Mouse (Mus musculus) heart, embryonic 14.5 days (tissue): ENCODE measurements around the gene Rtn1. TPM values are rescaled to one million over a fixed set of nuclear protein-coding genes. Genes with fewer than 3 reads are reported as not detected.

Source experiments
- ATAC-seq: fragments of 200-750 bp; cut with Nextera tagmentation; 2 replicates; pipeline ENCODE4 v1.8.0; 2017; ENCODE audit warnings: low read depth, moderate TSS enrichment; ENCODE audit not compliant: insufficient number of reproducible peaks, insufficient read depth, low FRiP score
- H3K27ac ChIP-seq, 2 experiments: fragments of 200-500 bp in 1 of 2; fragments of 300-500 bp in 1 of 2; sonication (generic) in 1 of 2; replicated peaks in 1 of 2; 2 replicates each; pipeline ENCODE4 v1.5.1; 2012 to 2014; ENCODE audit warnings: low read depth in 2 of 2, low read length in 2 of 2, control low read depth in 1 of 2, mild to moderate bottlenecking in 1 of 2, mixed read lengths in 1 of 2; ENCODE audit not compliant: control insufficient read depth in 1 of 2, insufficient read depth in 1 of 2
- H3K27me3 ChIP-seq: fragments of 300-500 bp; sonication (generic); 2 replicates; pipeline ENCODE4 v1.6.1; 2014; ENCODE audit warnings: mild to moderate bottlenecking, low read length, control low read depth; ENCODE audit not compliant: control insufficient read depth, insufficient read depth
- H3K36me3 ChIP-seq: fragments of 300-500 bp; sonication (generic); 2 replicates; pipeline ENCODE4 v1.6.1; 2014; ENCODE audit warnings: mild to moderate bottlenecking, control low read depth, low read length, mixed read lengths; ENCODE audit not compliant: control insufficient read depth, insufficient read depth
- H3K4me1 ChIP-seq, 2 experiments: fragments of 200-500 bp in 1 of 2; fragments of 300-500 bp in 1 of 2; sonication (generic) in 1 of 2; 2 replicates each; pipeline ENCODE4 v1.6.1; 2012 to 2014; ENCODE audit warnings: low read length in 2 of 2, control low read depth in 1 of 2, mixed read lengths in 1 of 2; ENCODE audit not compliant: control insufficient read depth in 2 of 2, insufficient read depth in 2 of 2
- H3K4me2 ChIP-seq: fragments of 300-500 bp; sonication (generic); 2 replicates; pipeline ENCODE4 v1.6.1; 2014; ENCODE audit warnings: mild to moderate bottlenecking, low read length
- H3K4me3 ChIP-seq, 2 experiments: fragments of 200-500 bp in 1 of 2; fragments of 300-500 bp in 1 of 2; sonication (generic) in 1 of 2; 2 replicates each; pipeline ENCODE4 v1.5.1; 2012 to 2014; ENCODE audit warnings: low read length in 2 of 2, mild to moderate bottlenecking in 2 of 2, control low read depth in 1 of 2, low read depth in 1 of 2, moderate library complexity in 1 of 2; ENCODE audit not compliant: control insufficient read depth in 1 of 2, insufficient read depth in 1 of 2
- H3K9ac ChIP-seq: fragments of 300-500 bp; sonication (generic); 2 replicates; pipeline ENCODE4 v1.6.1; 2014; ENCODE audit warnings: mild to moderate bottlenecking, low read length
- H3K9me3 ChIP-seq: fragments of 300-500 bp; sonication (generic); 2 replicates; pipeline ENCODE4 v1.6.1; 2016; ENCODE audit warnings: low read length, control low read depth; ENCODE audit not compliant: control insufficient read depth
- WGBS: fragments of 180-500 bp; shearing (Covaris S2); extraction: QIAGEN DNeasy Blood & Tissue Kit; methylation state at CpG from one replicate; pipeline ENCODE4 v1.1.7; 2014; 5-methylcytosine and 5-hydroxymethylcytosine counted together
- polyA plus RNA-seq: library from polyadenylated mRNA; unstranded; fragments of >200 nt; fragmentation: Nextera tagmentation; extraction: Ambion mirVana; gene quantifications from 2 replicates; pipeline ENCODE4 v1.2.1, GENCODE M21; 2014

The Rtn1 gene
- polyA plus RNA-seq, 1 experiment from 2014 or later: 15.1 TPM

GRCm38 (mm10) chr12:72288215-72288614 is 120.6 kb downstream of the Rtn1 start:
- 58% methylated on average over 3 of the region's 3 CpGs for WGBS
- Histone ChIP-seq H3K4me3 (no peak overlapping the region), H3K9me3 (0 out of 2 replicates have a peak, but pooled peaks cover 1% of the 10 kb centered on the region), H3K27ac (no peak overlapping the region), H3K4me2 (no peak overlapping the region), H3K36me3 (no peaks in the 10 kb centered on the region), H3K4me1 (no peaks in the 10 kb centered on the region), H3K9ac (no peak overlapping the region), H3K27me3 (no peaks in the 10 kb centered on the region)
- ATAC-seq: no peak

GRCm38 (mm10) chr12:72287332-72288004 is 121.4 kb downstream of the Rtn1 start:
- H3K4me2 ChIP-seq: no peak overlapping the region
- H3K9ac ChIP-seq: no peak overlapping the region
- 67% methylated on average over 4 of the region's 4 CpGs for WGBS
- H3K36me3 ChIP-seq: no peaks in the 10 kb centered on the region
- H3K9me3 ChIP-seq: no peaks in the 10 kb centered on the region
- no peak for ATAC-seq
- no peak overlapping the region for H3K27ac ChIP-seq
- H3K4me3 ChIP-seq: no peak overlapping the region
- no peaks in the 10 kb centered on the region for H3K4me1 ChIP-seq
- no peaks in the 10 kb centered on the region for H3K27me3 ChIP-seq

GRCm38 (mm10) chr12:72285366-72286345 is 123.2 kb downstream of the Rtn1 start:
- Histone ChIP-seq H3K9ac (no peak overlapping the region), H3K36me3 (no peaks in the 10 kb centered on the region), H3K9me3 (no peaks in the 10 kb centered on the region), H3K27ac (no peak overlapping the region), H3K4me1 (no peaks in the 10 kb centered on the region), H3K27me3 (no peaks in the 10 kb centered on the region), H3K4me2 (no peak overlapping the region), H3K4me3 (no peak overlapping the region)
- ATAC-seq: no peak
- WGBS: 77% methylated on average over 25 of the region's 25 CpGs

- Histone ChIP-seq H3K27me3 (no peaks in the 10 kb centered on the region), H3K4me2 (no peak overlapping the region), H3K9me3 (no peaks in the 10 kb centered on the region), H3K4me3 (no peak overlapping the region), H3K36me3 (no peaks in the 10 kb centered on the region), H3K4me1 (no peaks in the 10 kb centered on the region), H3K27ac (no peak overlapping the region), H3K9ac (no peak overlapping the region)
- WGBS: 80% methylated on average over 7 of the region's 7 CpGs
- no peak for ATAC-seq
These were observed 124.3 kb downstream of the Rtn1 start for GRCm38 (mm10) chr12:72284576-72284975.

GRCm38 (mm10) chr12:72279129-72279875 is 129.6 kb downstream of the Rtn1 start:
- Histone ChIP-seq H3K27ac (no peak overlapping the region), H3K36me3 (no peaks in the 10 kb centered on the region), H3K4me3 (no peak overlapping the region), H3K4me2 (no peak overlapping the region), H3K9ac (no peak overlapping the region), H3K27me3 (no peaks in the 10 kb centered on the region), H3K9me3 (no peaks in the 10 kb centered on the region), H3K4me1 (no peaks in the 10 kb centered on the region)
- 87% methylated on average over 5 of the region's 5 CpGs for WGBS
- ATAC-seq: no peak

- Histone ChIP-seq H3K36me3 (no peaks in the 10 kb centered on the region), H3K27me3 (no peaks in the 10 kb centered on the region), H3K9ac (no peak overlapping the region), H3K9me3 (no peaks in the 10 kb centered on the region), H3K27ac (no peak overlapping the region), H3K4me2 (no peak overlapping the region), H3K4me1 (no peaks in the 10 kb centered on the region), H3K4me3 (no peak overlapping the region)
- WGBS: 62% methylated on average over 13 of the region's 13 CpGs
- no peak for ATAC-seq
These were observed 135.0 kb downstream of the Rtn1 start for GRCm38 (mm10) chr12:72273721-72274414.

- WGBS: 74% methylated on average over 2 of the region's 2 CpGs
These were observed 141.2 kb downstream of the Rtn1 start for GRCm38 (mm10) chr12:72267614-72268013.

More at GRCm38 (mm10) chr12:72267614-72268013, 141.2 kb downstream of the Rtn1 start:
- Histone ChIP-seq H3K4me3 (no peak overlapping the region), H3K27me3 (no peaks in the 10 kb centered on the region), H3K9ac (no peak overlapping the region), H3K4me1 (0 out of 4 replicates have a peak, but pooled peaks cover 0 to 2% of the 10 kb centered on the region in 2 experiments), H3K4me2 (no peak overlapping the region), H3K27ac (no peak overlapping the region), H3K9me3 (peaks cover 5% of the 10 kb centered on the region; the same call in 1 of the 2 replicates), H3K36me3 (no peaks in the 10 kb centered on the region)
- no peak for ATAC-seq
